Mouse (Mus musculus) lung, adult 2 months (tissue): ENCODE data around the gene Abcf3. TPM values are rescaled to one million over a fixed set of nuclear protein-coding genes. Genes with fewer than 3 reads are reported as not detected.
A peak's percentile ranks its signal among the peaks of the same experiment; 100 is the strongest.

ENCODE experiments used
- DNase-seq: peaks from one replicate; pipeline ENCODE4 v3.0.0; 2022
- H3K4me1 ChIP-seq: fragments of 200-500 bp; 2 replicates; pipeline ENCODE4 v1.6.1; 2011; ENCODE audit warnings: low read length; ENCODE audit not compliant: control insufficient read depth, insufficient read depth
- H3K4me3 ChIP-seq: fragments of 200-500 bp; replicated peaks from 2 replicates; pipeline ENCODE3; 2011; ENCODE audit warnings: low read depth, mild to moderate bottlenecking, control low read depth, low read length; ENCODE audit errors: extremely low read depth
- CTCF ChIP-seq: fragments of 200-500 bp; IDR thresholded peaks from 2 replicates; pipeline ENCODE4 v1.5.1; 2011; ENCODE audit warnings: mild to moderate bottlenecking, low read length, control low read depth; ENCODE audit not compliant: insufficient read depth
- POLR2A ChIP-seq: fragments of 200-500 bp; IDR thresholded peaks from 2 replicates; pipeline ENCODE4 v1.6.1; 2011; ENCODE audit warnings: low read depth, mild to moderate bottlenecking, control low read depth, low read length, borderline replicate concordance; ENCODE audit errors: extremely low read depth
- WGBS: fragments of 180-500 bp; shearing (Covaris S2); methylation state at CpG from one replicate; pipeline ENCODE4 v1.1.7; 2018; 5-methylcytosine and 5-hydroxymethylcytosine counted together
- polyA plus RNA-seq: library from polyadenylated mRNA; depleted of rRNA; stranded (reverse); fragments of >200 nt; gene quantifications from 2 replicates; pipeline ENCODE4 v1.2.3, GENCODE M21; 2012

Abcf3 gene
- polyA plus RNA-seq, 1 experiment, result 50.5 TPM

- Histone ChIP-seq H3K4me3 (no peak overlapping the region), H3K4me1 (peaks cover 10% of the 10 kb centered on the region)
- WGBS, result 33% methylated on average over 6 of the region's 6 CpGs
- TF ChIP-seq CTCF (no peak), POLR2A (no peak)
- no peak for DNase-seq
These were observed 10.6 kb upstream of the Abcf3 start for GRCm38 (mm10) chr16:20537601-20538320.

GRCm38 (mm10) chr16:20539649-20540048 is 8.7 kb upstream of the Abcf3 start:
- WGBS, result 73% methylated on average over 3 of the region's 3 CpGs
- H3K4me1 ChIP-seq, result peaks cover 10% of the 10 kb centered on the region
- no peak for DNase-seq
- H3K4me3 ChIP-seq, result no peak overlapping the region
- TF ChIP-seq CTCF, result no peak
- no peak for TF ChIP-seq POLR2A

- no peak for TF ChIP-seq POLR2A
- no peak for TF ChIP-seq CTCF
- Histone ChIP-seq H3K4me3 (no peak overlapping the region), H3K4me1 (peaks cover 10% of the 10 kb centered on the region)
- WGBS, result 50% methylated on average over 4 of the region's 4 CpGs
- DNase-seq, result no peak
These were observed 7.9 kb upstream of the Abcf3 start for GRCm38 (mm10) chr16:20540438-20540837.

- DNase-seq, result no peak
- 88% methylated on average over 10 of the region's 10 CpGs for WGBS
- Histone ChIP-seq H3K4me3 (no peak overlapping the region), H3K4me1 (peaks cover 4% of the 10 kb centered on the region)
- TF ChIP-seq POLR2A (no peak), CTCF (no peak)
These were observed 2.7 kb upstream of the Abcf3 start for GRCm38 (mm10) chr16:20545696-20546095.

GRCm38 (mm10) chr16:20547423-20547822 is 954 bp upstream of the Abcf3 start:
- 42% methylated on average over 5 of the region's 5 CpGs for WGBS
- peak; percentile 22 for DNase-seq
- no peak overlapping the region for H3K4me3 ChIP-seq
- H3K4me1 ChIP-seq, result peaks cover 4% of the 10 kb centered on the region
- TF ChIP-seq POLR2A, result no peak
- no peak for TF ChIP-seq CTCF

GRCm38 (mm10) chr16:20549161-20549560 is 784 bp downstream of the Abcf3 start:
- 42% methylated on average over 9 of the region's 9 CpGs for WGBS
- H3K4me3 ChIP-seq, result peak overlapping the region; percentile 93
- peaks cover 4% of the 10 kb centered on the region for H3K4me1 ChIP-seq
- no peak for TF ChIP-seq CTCF
- TF ChIP-seq POLR2A, result no peak
- DNase-seq, result no peak

GRCm38 (mm10) chr16:20551691-20552090 is 3.3 kb downstream of the Abcf3 start:
- no peak overlapping the region for H3K4me3 ChIP-seq
- TF ChIP-seq POLR2A (no peak), CTCF (no peak)
- no peak for DNase-seq
- peaks cover 4% of the 10 kb centered on the region for H3K4me1 ChIP-seq
- WGBS, result 97% methylated on average over 5 of the region's 5 CpGs

GRCm38 (mm10) chr16:20552594-20552993 is 4.2 kb downstream of the Abcf3 start:
- WGBS, result 84% methylated on average over 1 of the region's 1 CpGs
- peaks cover 4% of the 10 kb centered on the region for H3K4me1 ChIP-seq
- no peak for DNase-seq
- no peak for TF ChIP-seq CTCF
- TF ChIP-seq POLR2A, result no peak
- H3K4me3 ChIP-seq, result no peak overlapping the region

GRCm38 (mm10) chr16:20555000-20555399 is 6.6 kb downstream of the Abcf3 start:
- 81% methylated on average over 6 of the region's 6 CpGs for WGBS
- TF ChIP-seq POLR2A (no peak), CTCF (no peak)
- no peak for DNase-seq
- Histone ChIP-seq H3K4me1 (no peaks in the 10 kb centered on the region), H3K4me3 (no peak overlapping the region)

GRCm38 (mm10) chr16:20557381-20557780 is 9.0 kb downstream of the Abcf3 start:
- TF ChIP-seq POLR2A (no peak), CTCF (no peak)
- no peak overlapping the region for H3K4me3 ChIP-seq
- DNase-seq, result no peak
- 75% methylated on average over 7 of the region's 7 CpGs for WGBS
- no peaks in the 10 kb centered on the region for H3K4me1 ChIP-seq
